Mouse (Mus musculus) retina, embryonic 14.5 days (tissue): ENCODE data around the gene Ascc1.
"Not testable (repeated sequence)": the region's sequence is repeated elsewhere in the genome, so short reads cannot be mapped to it uniquely, and the experiment has no call there.

Source experiments
- DNase-seq: peaks from one replicate; pipeline ENCODE4 v3.0.0-alpha.2; 2015; ENCODE audit warnings: low spot score

Ascc1 gene

DNA sequence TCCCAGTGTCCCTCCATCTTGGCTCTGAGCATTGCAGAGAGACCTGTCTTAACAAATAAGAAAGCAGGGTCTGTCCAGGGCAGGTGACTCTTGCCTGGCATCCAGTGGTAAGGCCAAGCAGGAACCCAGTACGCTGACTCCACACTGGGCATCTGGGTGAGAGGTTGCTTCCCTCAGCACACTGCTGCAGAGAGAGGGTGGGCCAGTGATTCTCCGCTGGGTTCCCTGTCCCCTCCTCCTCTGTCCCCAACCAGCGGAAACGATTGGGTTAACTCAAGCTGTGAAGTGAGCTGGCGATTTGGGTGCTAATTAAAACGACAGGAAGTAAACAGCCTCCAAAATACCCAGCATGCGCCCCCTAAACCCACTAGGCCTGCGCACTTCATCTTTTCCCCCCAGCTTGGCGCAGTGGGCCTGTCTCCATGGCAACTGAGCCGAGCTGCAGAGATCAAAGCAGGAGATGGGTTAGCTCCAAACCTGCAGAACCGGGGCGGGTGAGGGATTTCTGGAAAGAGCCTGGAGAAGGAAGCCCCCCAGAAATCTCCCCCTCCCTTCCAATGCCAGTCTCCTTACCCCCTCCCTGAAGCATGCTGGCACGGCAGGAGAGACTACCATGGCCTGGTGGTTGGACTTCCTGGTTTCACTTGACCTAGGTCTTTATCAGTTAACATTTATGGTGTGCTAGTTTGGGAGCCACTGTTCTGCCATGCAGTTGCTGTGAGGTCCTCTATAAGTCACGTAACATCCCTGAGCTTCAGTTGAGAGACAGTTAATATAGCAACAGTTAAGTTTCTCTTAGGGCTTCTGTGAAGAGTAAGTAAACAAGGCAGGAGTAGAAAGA is 113.0 kb downstream of the Ascc1 start:
- peak; percentile 70 for DNase-seq

DNA sequence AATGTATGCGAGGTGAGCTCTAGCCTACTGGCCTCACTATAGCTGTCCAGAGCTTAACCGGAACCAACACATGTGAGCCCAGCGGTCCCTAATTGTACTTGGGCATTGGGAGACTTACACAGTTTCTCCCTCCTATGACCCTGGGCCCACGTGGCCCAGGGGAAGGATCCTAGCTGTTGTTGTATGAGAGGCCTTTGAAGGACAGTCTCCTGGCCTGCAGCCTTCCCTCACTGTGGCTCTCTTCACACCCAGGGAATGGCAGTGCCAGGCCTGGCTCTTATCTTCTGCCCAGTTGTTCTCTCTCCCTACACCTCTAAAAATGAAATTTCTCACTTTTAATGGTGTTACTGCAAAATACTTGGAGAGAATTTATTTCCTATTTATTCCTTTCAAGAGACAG is 114.4 kb downstream of the Ascc1 start:
- DNase-seq: no peak

DNA sequence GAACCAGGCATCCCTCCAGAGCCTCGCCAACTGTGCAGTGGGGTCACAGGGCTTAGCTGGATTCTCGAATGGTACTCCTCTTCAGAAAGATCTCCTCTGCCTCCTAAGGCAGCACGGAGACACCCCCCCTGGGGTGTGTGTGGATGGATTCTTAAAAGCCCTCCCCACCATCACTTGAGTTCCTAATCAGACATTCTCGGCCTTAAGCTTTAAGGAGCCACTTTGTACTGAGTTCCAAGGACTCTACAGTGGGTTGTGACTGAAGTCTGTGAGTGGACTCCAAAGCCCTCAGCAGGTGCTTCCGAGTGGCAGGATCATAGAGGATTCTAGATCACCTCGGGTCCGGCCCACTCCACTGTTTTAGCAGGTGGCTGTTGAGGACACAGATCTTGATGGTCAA is 115.9 kb downstream of the Ascc1 start:
- DNase-seq: no peak

DNA sequence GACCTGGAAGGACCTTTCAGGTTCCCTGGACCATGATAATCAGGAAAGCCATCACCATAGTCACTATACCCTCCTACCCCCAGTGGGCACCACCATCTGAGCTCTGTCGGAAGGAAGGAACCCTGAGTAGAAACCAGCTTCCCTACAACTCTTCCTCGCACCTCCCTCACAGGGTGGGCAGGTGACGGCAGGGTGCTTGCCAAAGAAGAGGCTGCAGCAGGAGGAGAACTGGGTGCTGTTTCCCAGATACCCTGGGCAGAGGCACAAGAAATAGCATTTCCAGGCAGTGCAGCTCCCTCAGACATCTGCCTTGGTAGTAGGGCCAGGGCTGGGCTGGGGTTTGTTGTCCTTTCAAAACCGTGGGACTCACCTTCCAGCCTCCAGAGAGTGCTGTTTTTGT is 118.0 kb downstream of the Ascc1 start:
- no peak for DNase-seq

DNA sequence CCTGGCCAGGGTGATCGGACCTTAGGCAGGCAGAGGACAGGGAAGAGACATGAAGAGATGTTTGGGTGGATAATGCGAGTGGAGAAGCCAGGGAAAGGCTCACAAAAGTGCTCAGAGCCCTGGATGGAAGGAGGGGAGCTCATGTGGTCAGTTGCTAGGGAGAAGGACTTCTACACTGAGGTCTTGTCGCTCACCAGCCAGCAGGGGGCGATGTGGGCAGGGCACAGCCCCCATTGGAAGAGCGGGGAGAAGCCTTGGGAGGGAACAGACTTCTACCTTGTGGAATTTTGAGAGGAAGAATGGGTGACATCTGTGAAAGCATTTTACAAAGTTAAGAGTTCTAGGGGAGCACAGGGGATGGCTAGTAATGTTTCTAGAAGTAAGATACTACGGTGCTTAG is 121.5 kb downstream of the Ascc1 start:
- DNase-seq: peak; percentile 51

DNA sequence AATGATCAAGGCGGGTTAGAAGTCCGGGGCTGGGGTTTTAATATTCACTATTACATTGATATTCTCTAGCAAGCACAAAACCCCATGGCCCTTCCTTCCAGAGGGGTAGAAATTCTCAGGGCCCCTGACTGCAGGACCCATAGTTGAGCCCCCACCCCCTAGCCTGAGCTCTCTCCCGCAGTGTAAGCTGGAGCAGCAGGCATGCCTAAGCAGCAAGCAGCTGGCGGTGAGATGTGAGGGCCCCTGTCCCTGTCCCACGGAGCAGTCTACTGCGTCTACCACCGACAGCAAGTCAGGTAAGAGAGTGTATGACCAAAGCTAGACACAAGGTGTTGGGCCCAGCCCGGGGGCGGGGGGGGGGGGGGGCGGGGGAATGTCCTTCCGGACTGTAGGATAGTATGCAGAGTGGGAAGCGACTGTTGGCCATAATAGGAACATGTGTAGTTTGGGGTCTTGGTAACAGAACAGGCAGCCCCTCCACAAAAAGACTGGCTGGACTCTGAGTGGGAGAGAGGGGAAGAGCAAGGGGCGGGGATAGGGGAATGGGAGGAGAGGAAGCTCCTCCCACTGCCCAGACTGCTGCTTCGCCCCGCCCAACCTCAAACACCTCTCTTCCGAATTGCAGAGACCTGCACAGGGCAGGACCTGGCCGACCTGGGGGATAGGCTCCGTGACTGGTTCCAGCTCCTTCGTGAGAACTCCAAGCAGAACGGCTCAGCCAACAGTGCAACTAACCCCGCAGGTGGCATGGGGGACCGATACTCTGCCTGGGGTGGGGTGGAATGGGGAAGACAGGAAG is 123.1 kb downstream of the Ascc1 start:
- no peak for DNase-seq

DNA sequence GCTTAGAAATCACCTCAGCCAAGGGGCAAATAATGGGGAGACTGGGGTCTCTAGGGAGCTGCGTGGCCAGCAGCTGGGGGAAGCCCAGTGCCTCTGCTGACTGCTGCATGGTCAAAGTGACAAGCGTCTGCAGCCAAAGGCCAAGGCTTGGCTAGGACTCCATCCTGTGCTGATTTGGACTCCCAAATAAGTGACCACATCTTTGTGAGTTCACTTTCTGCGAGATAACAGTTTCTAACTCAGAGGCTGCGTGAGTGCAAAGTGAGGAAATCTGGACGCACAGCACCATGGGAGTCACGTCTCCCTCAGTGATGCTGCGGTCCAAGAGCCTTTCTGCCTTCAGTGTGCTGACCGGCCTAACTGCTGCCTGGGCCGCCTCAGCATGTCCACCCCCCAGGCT is 125.7 kb downstream of the Ascc1 start:
- no peak for DNase-seq

DNA sequence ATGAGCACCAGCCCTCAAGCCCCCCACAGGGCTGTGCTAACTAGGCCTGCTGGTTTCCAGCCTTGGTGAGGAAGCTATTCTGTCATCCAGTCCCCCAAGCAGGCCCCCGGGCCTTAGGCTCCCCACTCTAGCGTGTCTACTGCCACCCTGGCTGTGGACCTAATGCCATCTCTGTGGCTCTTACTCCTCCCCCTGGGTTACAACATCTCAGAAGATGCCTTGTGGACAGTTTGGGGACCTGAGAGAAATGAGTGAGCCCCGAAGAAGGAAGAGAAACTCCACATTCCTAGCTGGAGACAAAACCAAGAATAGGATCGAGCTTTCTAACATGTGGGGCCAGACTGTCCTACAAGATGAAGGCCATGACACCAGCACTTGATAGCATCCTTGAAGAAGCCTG is 127.9 kb downstream of the Ascc1 start:
- no peak for DNase-seq

DNA sequence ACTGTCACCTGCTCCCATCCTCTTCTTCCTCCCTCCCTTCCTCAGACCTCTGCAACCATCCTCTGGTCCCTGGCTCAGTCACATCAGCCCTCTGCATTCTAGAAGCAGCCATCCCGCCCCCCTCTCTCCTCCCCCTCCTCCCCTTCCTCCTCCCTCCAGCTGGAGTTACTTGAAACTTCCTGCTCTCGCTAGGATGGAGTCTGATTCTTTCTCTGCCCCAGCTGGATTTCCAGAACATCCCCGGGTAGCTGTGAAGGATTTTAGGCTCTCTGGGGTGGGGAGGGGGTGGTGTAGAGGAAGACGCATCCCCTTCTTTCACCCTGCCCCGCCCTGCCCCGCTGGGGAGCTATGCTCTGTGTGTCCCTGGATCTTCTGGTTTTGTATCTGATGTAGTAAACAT is 130.9 kb downstream of the Ascc1 start:
- no peak for DNase-seq

DNA sequence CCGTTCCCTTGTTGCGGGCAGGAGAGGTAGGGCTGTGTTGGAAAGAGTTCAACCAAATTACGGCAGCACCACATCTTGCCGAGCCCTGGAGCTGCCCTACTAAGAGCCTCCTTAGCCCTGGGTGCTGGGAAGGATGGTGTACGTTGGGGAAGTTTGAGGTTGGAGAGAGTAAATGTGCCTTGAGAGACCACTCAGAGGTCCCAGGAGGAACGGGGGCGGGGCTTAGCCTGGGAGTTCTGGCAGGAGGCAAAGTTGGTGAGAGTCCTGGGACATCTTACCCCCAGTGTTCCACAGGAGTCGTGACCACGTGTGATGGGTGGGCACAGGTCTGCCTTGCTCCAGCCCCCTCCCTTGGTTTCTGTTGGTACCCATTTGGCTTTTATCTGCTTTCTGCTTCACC is 131.6 kb downstream of the Ascc1 start:
- no peak for DNase-seq

DNA sequence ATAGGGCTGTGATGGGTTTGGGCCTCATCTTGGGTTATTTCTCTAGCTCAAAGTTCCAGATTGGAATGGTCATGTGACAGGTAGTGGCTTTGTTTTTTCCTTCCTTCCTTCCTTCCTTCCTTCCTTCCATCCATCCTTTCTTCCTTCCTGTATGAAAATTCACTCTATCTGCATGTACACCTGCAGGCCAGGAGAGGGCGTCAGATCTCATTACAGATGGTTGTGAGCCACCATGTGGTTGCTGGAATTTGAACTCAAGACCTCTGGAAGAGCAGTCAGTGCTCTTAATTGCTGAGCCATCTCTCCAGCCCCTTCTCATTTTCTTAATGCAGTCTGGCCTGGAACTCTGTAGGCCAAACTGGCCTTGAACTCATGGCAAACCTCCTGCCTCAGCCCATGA is 133.4 kb downstream of the Ascc1 start:
- DNase-seq: not testable (repeated sequence)

DNA sequence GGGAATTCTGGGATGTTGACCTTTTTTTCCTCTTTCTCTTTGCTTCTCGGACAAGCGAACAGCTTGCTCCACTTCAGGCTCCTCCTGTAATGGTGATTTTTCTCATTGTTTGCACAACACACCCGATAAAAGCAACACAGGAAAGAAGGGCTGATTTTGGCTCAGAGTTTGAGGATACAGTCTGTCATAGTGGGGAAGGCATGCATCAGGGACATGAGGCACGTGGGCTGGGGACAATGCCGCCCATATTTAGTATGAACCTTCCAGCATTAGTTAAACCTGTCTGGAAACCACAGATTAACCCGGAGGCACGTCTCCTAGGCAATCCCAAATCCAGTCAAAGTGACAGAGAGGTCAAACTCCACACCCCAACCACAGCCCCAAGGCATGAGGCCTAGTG is 134.3 kb downstream of the Ascc1 start:
- DNase-seq: no peak

DNA sequence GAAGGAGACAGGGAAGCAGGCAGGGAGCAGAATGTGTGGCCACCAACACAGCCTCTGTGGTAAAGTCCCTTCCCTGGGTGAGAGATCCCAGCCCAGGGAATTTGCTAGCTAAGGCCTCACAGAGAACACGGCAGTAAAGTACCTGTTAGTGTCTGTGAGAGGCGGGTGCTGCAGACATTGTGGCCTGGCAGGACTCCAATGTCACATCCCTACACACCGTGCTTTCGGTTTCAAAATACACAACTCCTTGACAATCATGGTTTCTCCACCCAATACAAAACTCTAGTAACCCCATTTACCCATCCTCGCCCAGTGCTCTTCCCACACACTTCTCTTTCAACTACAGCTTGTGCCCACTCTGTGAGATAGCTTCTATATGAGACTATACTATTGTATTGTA is 136.1 kb downstream of the Ascc1 start:
- DNase-seq: no peak

DNA sequence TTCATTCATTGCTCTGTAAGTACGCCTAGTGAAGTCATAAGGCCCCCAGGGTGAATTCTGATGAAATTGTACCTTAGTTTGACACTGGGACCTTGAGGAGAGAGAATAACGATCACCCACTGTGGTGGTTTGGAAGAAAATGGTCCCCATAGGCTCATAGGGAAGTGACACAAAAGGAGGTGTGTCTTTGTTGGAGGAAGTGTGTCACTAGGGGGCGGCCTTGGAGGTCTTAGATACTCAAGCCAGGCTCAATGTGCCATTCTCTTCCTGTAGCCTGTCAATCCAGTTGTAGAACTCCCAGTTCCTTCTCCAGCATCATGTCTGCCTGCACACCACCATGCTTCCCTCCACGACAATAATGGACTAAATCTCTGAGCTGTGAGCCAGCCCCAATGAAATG is 138.1 kb downstream of the Ascc1 start:
- DNase-seq: no peak

DNA sequence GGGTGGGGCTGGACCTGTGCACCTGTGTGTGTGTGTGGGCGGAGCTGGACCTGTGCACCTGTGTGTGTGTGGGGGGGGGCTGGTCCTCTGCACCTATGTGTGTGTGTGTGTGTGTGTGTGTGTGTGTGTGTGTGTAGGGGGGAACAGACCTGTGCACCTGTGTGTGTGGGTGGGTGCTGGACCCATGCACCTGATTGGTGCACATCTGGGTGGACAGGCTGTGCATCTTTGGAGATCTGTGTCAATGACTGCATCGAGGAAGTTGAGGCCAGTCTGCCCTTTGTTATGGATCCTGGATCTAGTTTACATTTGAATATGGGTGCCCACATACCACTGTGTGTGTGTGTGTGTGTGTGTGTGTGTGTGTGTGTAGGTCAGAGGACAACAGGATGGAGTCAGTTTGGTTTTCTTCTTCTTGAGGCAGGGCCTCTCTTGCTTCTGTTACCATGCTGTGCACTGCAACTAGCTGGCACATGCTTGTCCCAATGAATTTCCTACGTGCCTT is 139.1 kb downstream of the Ascc1 start:
- DNase-seq: no peak

DNA sequence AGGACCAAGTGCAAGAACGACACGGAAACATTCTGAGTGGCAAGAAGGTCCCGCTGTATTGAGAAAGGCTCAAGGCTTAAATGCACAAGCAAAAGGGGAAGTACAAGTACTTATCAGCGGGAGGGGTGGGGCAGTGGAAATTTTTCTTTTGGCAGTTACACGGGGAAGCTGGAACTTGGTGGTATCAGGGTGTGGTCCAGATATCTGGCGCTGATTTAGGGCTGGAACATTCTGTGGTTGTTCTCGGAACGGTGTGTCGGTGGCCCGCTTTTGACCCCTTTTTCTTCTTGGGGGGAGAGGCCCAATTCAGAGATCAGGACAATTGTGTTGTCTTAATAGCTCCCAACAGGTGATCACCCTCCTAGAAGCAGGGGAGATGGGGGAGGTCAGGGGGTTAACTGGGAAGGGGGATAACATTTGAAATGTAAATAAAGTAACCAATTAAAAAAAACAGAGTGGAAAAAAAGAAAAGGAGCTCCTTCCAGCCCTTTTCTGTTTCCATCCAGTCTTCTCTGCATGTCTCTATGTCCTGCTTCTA is 145.0 kb downstream of the Ascc1 start:
- DNase-seq: not testable (repeated sequence)

DNA sequence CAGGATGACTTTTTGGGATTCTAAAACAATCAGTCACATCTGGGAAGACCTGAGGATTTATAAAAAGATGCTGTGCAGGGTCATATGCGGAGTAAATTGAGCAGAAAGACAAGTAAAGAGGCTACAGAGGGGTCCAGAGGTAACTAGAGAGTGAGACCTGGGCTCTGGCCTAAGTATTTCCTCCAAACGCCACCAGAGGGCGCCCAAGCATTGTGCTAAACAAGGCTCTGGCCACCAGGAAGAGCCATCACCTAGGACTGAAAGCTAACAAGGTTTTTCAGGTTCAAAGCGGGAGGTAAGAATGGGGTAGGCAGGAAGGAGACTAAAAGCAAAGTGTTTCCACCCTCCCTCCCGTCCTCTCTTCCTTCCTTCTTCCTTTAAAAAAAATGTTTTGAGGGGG is 145.5 kb downstream of the Ascc1 start:
- DNase-seq: peak; percentile 94
